15 mouse cellular contexts compared by ENCODE assay signal in genomic region chr2:73093032-73093431, GRCm38 (mm10).
DNase-seq lines count a peak whose midpoint lies in the region; ATAC-seq lines count a peak whose summit lies in the region.
"Had no signal": no experiment of that assay in that cellular context is flagged by ENCODE, and none has a peak within 500 bp of the region (broad histone marks: within the 10 kb centered on the region; RNA-seq: fewer than 3 reads in every experiment).

No protein-coding gene starts in this region.

- no peaks in the 10 kb centered on the region; the same call in 1 of the 2 replicates for H3K4me1 ChIP-seq in heart, embryonic 10.5 days
- H3K4me1 ChIP-seq: embryonic facial prominence, embryonic 13.5 days; lung, embryonic 15.5 days had no signal

- H3K27me3 ChIP-seq in heart, embryonic 10.5 days (ENCODE audit: insufficient read depth, poor library complexity, severe bottlenecking) = no peaks in the 10 kb centered on the region
- H3K27me3 ChIP-seq: embryonic facial prominence, embryonic 13.5 days; lung, embryonic 15.5 days had no signal

- ATAC-seq in erythroid progenitor cell, adult 5-6 weeks (replicated peaks; ENCODE audit: low FRiP score, poor library complexity, severe bottlenecking) = peak; percentile 91

- H3K27ac ChIP-seq in heart, embryonic 10.5 days = no peak overlapping the region
- H3K27ac ChIP-seq: embryonic facial prominence, embryonic 13.5 days; lung, embryonic 15.5 days had no signal

- no peak overlapping the region for H3K4me3 ChIP-seq in heart, embryonic 10.5 days
- H3K4me3 ChIP-seq: embryonic facial prominence, embryonic 13.5 days; lung, embryonic 15.5 days had no signal

- DNase-seq in heart, embryonic 10.5 days (ENCODE audit: low spot score) = peak; percentile 68
- no peak for DNase-seq in heart, adult 11 months
- DNase-seq in MEL-GATA-1-ER (ENCODE audit: extremely low read depth, low read depth) = peak; percentile 18
- peak; percentile 41 for DNase-seq in retina, embryonic 14.5 days (ENCODE audit: low spot score)
- DNase-seq in ovary, postnatal 36 days (ENCODE audit: low spot score) = no peak
- no peak for DNase-seq in right cerebral cortex, postnatal 25 days
- DNase-seq in thymus, postnatal 14 days = no peak
- DNase-seq: adrenal gland, adult 8-10 months; B cell, adult 2 months; cerebellum, adult 9-10 months; gastrocnemius, postnatal 10 days; kidney, postnatal 4 days had no signal

- WGBS in heart, embryonic 10.5 days = 87% methylated on average over 6 of the region's 6 CpGs

- no peaks in the 10 kb centered on the region for H3K9me3 ChIP-seq in heart, embryonic 10.5 days
- H3K9me3 ChIP-seq: embryonic facial prominence, embryonic 13.5 days; lung, embryonic 15.5 days had no signal

- peaks cover 6% of the 10 kb centered on the region; the same call in 1 of the 2 replicates for H3K36me3 ChIP-seq in heart, embryonic 10.5 days
- H3K36me3 ChIP-seq: lung, embryonic 15.5 days had no signal

Comparison
In these comparisons a context has a peak if more than half of its experiments do, and no peak if none do; other contexts are left out.
1. DNase-seq: peak in heart, embryonic 10.5 days (single experiment), MEL-GATA-1-ER (single experiment) and retina, embryonic 14.5 days (single experiment); none in heart, adult 11 months (single experiment), ovary, postnatal 36 days (single experiment), right cerebral cortex, postnatal 25 days (single experiment) and thymus, postnatal 14 days (single experiment).